Mouse (Mus musculus): ENCODE results near the gene Znrf1.
"Not testable (repeated sequence)": the region's sequence is repeated elsewhere in the genome, so short reads cannot be mapped to it uniquely, and the experiment has no call there.

Znrf1 gene

GRCm38 (mm10) chr8:111630105-111630521 is 94.2 kb downstream of the Znrf1 start, which contains the start of gene Ldhd:
Ldhd (minus strand) TSS chr8:111630374.
- DNase-seq (ENCODE audit: low spot score), result no peak

- DNase-seq (ENCODE audit: low spot score), result no peak
Observed at GRCm38 (mm10) chr8:111631589-111631988, 95.7 kb downstream of the Znrf1 start.

- no peak for DNase-seq (ENCODE audit: low spot score)
Observed at GRCm38 (mm10) chr8:111632976-111633375, 97.1 kb downstream of the Znrf1 start.

GRCm38 (mm10) chr8:111638086-111638485 is 102.2 kb downstream of the Znrf1 start:
- no peak for DNase-seq (ENCODE audit: low spot score)

GRCm38 (mm10) chr8:111641064-111641463 is 105.2 kb downstream of the Znrf1 start:
- DNase-seq (ENCODE audit: low spot score), result no peak

- no peak for DNase-seq (ENCODE audit: low spot score)
Observed at GRCm38 (mm10) chr8:111642496-111642895, 106.6 kb downstream of the Znrf1 start.

GRCm38 (mm10) chr8:111642939-111643263 is 107.0 kb downstream of the Znrf1 start:
- DNase-seq (ENCODE audit: low spot score), result no peak

- peak; percentile 98 for DNase-seq (ENCODE audit: low spot score)
Observed at GRCm38 (mm10) chr8:111643264-111644141, 107.6 kb downstream of the Znrf1 start, which contains the start of gene Zfp1. Zfp1 (plus strand) TSS chr8:111643401.

- DNase-seq (ENCODE audit: low spot score), result not testable (repeated sequence)
Observed at GRCm38 (mm10) chr8:111644286-111645051, 108.6 kb downstream of the Znrf1 start.

GRCm38 (mm10) chr8:111645715-111646114 is 109.8 kb downstream of the Znrf1 start:
- no peak for DNase-seq (ENCODE audit: low spot score)

GRCm38 (mm10) chr8:111648834-111649233 is 112.9 kb downstream of the Znrf1 start:
- no peak for DNase-seq (ENCODE audit: low spot score)

- no peak for DNase-seq (ENCODE audit: low spot score)
Observed at GRCm38 (mm10) chr8:111650651-111651050, 114.8 kb downstream of the Znrf1 start.

GRCm38 (mm10) chr8:111653524-111653923 is 117.6 kb downstream of the Znrf1 start:
- DNase-seq (ENCODE audit: low spot score), result no peak

- DNase-seq (ENCODE audit: low spot score), result no peak
Observed at GRCm38 (mm10) chr8:111657312-111657854, 121.5 kb downstream of the Znrf1 start.

- DNase-seq (ENCODE audit: low spot score), result no peak
Observed at GRCm38 (mm10) chr8:111658819-111659423, 123.0 kb downstream of the Znrf1 start.

GRCm38 (mm10) chr8:111662473-111662872 is 126.6 kb downstream of the Znrf1 start:
- DNase-seq (ENCODE audit: low spot score), result peak; percentile 75

GRCm38 (mm10) chr8:111666751-111667150 is 130.9 kb downstream of the Znrf1 start:
- DNase-seq (ENCODE audit: low spot score), result no peak

Measured in embryo, embryonic 10 days (tissue).